Mouse (Mus musculus) limb, embryonic 14.5 days (tissue): ENCODE measurements around the gene Gm20388. TPM values are rescaled to one million over a fixed set of nuclear protein-coding genes. Genes with fewer than 3 reads are reported as not detected.
A peak's percentile ranks its signal among the peaks of the same experiment; 100 is the strongest.

Experiments
- ATAC-seq: fragments of 200-750 bp; cut with Nextera tagmentation; 2 replicates; pipeline ENCODE4 v1.8.0; 2017; ENCODE audit warnings: low read depth, moderate number of reproducible peaks, moderate TSS enrichment; ENCODE audit not compliant: low FRiP score
- DNase-seq: peaks from one replicate; pipeline ENCODE4 v3.0.0-alpha.2; 2015; ENCODE audit warnings: low spot score
- H3K27ac ChIP-seq: fragments of 300-500 bp; sonication (generic); replicated peaks from 2 replicates; pipeline ENCODE4 v1.5.1; 2014; ENCODE audit warnings: low read depth, mild to moderate bottlenecking, low read length, moderate library complexity, mixed read lengths
- H3K27me3 ChIP-seq: fragments of 300-500 bp; sonication (generic); 2 replicates; pipeline ENCODE4 v1.6.1; 2014; ENCODE audit warnings: low read length, mixed read lengths; ENCODE audit not compliant: control insufficient read depth, insufficient read depth
- H3K36me3 ChIP-seq: fragments of 300-500 bp; sonication (generic); 2 replicates; pipeline ENCODE4 v1.6.1; 2014; ENCODE audit warnings: mild to moderate bottlenecking, low read length, moderate library complexity, mixed read lengths; ENCODE audit not compliant: control insufficient read depth, insufficient read depth
- H3K4me1 ChIP-seq: fragments of 300-500 bp; sonication (generic); 2 replicates; pipeline ENCODE4 v1.6.1; 2014; ENCODE audit warnings: antibody characterized with exemption, low read length, mixed read lengths; ENCODE audit not compliant: control insufficient read depth, insufficient read depth
- H3K4me2 ChIP-seq: fragments of 300-500 bp; sonication (generic); replicated peaks from 2 replicates; pipeline ENCODE4 v1.6.1; 2014; ENCODE audit warnings: low read depth, mild to moderate bottlenecking, low read length, moderate library complexity; ENCODE audit not compliant: severe bottlenecking
- H3K4me3 ChIP-seq: fragments of 300-500 bp; sonication (generic); replicated peaks from 2 replicates; pipeline ENCODE4 v1.5.1; 2014; ENCODE audit warnings: low read length
- H3K9ac ChIP-seq: fragments of 300-500 bp; sonication (generic); 2 replicates; pipeline ENCODE4 v1.6.1; 2014; ENCODE audit warnings: mild to moderate bottlenecking, low read depth, low read length, moderate library complexity; ENCODE audit not compliant: severe bottlenecking
- H3K9me3 ChIP-seq: fragments of 300-500 bp; sonication (generic); 2 replicates; pipeline ENCODE4 v1.6.1; 2016; ENCODE audit warnings: low read length; ENCODE audit not compliant: control insufficient read depth
- POLR2A ChIP-seq: fragments of 200-500 bp; IDR thresholded peaks from 2 replicates; pipeline ENCODE4 v1.8.0; 2012; ENCODE audit warnings: inconsistent platforms, mild to moderate bottlenecking, moderate library complexity, borderline replicate concordance; ENCODE audit not compliant: insufficient read depth, insufficient read length; ENCODE audit errors: extremely low read depth
- WGBS: fragments of 180-500 bp; shearing (Covaris S2); extraction: QIAGEN DNeasy Blood & Tissue Kit; methylation state at CpG from one replicate; pipeline ENCODE4 v1.1.7; 2014; 5-methylcytosine and 5-hydroxymethylcytosine counted together
- polyA plus RNA-seq, 2 experiments: library from polyadenylated mRNA; depleted of rRNA in 1 of 2; stranded (reverse) in 1 of 2; unstranded in 1 of 2; fragments of >200 nt; fragmentation: Nextera tagmentation in 1 of 2; extraction: Ambion mirVana in 1 of 2; gene quantifications; 2 replicates each; pipeline versions ENCODE4 v1.2.1 to v1.2.3; 2012 to 2014

Gene Gm20388
- polyA plus RNA-seq, 2 experiments = 1.9 to 49.9 TPM

DNA sequence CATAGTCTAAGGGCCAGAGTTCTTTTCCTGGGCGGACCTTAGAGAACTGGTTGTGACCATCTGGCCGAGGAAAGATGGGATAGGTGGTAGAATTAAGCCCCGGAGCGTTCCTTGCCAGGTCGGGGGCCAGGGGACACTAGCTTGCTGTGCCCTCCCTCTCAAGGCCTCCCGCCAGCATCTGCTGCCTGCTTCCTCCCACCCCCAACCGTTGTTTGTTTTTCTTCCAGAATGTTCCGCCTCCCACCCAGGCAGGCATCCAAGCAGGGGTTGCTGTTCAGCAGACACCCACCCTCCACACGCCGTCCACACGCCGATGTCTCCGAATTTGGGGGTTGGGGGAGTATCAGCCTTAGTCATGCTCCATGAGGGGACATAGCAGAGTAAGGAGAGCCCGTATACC is 367.4 kb downstream of the Gm20388 start:
- Histone ChIP-seq H3K27me3 (no peaks in the 10 kb centered on the region), H3K27ac (peak overlapping the region; percentile 91), H3K9me3 (no peaks in the 10 kb centered on the region), H3K9ac (no peak overlapping the region), H3K36me3 (no peaks in the 10 kb centered on the region), H3K4me2 (0 out of 2 replicates have a peak overlapping the region, but pooled peaks have one; percentile 62), H3K4me1 (peaks cover 80% of the 10 kb centered on the region), H3K4me3 (no peak overlapping the region)
- no peak for TF ChIP-seq POLR2A
- DNase-seq (no peak), ATAC-seq (no peak)
- WGBS = 46% methylated on average over 14 of the region's 14 CpGs

DNA sequence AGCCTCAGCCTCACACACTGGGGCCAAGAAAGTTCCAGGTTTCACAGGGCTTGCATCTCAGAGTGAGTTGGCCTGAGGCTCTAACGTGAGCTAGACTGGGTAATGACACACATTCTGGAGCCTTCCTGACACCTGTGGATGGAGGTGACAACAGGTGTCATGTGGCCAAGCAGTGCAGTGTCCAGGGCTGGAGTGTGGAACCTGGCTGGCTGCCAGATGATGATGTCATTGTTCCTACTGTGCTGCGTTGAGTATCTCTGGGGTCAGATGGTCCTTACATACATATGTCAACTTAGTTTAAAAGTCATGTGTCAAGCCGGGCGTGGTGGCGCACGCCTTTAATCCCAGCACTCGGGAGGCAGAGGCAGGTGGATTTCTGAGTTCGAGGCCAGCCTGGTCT is 368.8 kb downstream of the Gm20388 start:
- WGBS = 85% methylated on average over 7 of the region's 8 CpGs
- Histone ChIP-seq H3K27ac (no peak overlapping the region), H3K4me3 (no peak overlapping the region), H3K36me3 (no peaks in the 10 kb centered on the region), H3K4me1 (peaks cover 81% of the 10 kb centered on the region), H3K9me3 (no peaks in the 10 kb centered on the region), H3K9ac (no peak overlapping the region), H3K4me2 (no peak overlapping the region), H3K27me3 (no peaks in the 10 kb centered on the region)
- ATAC-seq = no peak
- no peak for TF ChIP-seq POLR2A
- DNase-seq = no peak

DNA sequence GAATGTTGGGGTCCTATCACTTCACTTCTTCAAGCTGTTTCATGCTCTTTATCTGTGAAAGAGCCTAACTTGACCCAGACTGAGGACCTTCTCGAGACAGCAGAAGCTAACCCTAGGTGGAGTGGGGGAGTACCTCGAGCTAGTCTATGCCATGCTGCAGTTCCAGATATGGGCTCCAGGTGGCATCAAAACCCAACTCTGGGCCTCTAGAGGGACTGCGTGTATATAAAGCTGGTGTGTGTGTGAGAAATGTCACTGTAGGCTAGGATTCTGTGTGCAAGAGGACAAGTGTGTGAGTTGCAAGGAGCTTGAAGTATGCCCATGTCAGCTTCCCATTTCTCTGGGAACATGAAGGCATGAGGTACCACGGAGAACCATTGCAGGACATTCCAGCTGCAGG is 370.8 kb downstream of the Gm20388 start:
- TF ChIP-seq POLR2A = no peak
- Histone ChIP-seq H3K36me3 (no peaks in the 10 kb centered on the region), H3K27ac (no peak overlapping the region; the same call in 1 of the 2 replicates), H3K9ac (no peak overlapping the region), H3K4me3 (no peak overlapping the region), H3K4me2 (no peak overlapping the region), H3K9me3 (no peaks in the 10 kb centered on the region), H3K4me1 (peaks cover 82% of the 10 kb centered on the region), H3K27me3 (no peaks in the 10 kb centered on the region)
- peak; percentile 76 for DNase-seq
- WGBS = 14% methylated on average over 4 of the region's 4 CpGs
- ATAC-seq = no peak

DNA sequence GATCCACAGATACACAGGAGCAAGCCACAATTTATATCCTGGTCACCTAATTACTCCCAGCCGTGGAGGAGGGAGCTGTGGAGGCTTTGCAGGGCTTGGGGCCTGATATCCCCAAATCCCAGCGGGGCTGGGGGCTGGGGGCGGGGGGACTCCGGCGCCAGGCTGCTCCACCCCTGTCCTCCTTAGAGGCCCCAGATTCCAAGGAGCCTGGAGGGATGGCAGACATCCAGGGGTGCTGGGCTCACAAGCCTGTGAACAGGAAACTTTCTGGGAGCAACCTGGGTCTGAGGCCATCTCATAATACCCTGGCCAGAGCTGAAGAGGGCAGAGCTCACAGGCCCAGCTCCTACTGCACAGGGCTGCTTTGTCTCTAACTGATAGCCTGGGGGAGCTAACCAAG is 371.8 kb downstream of the Gm20388 start:
- TF ChIP-seq POLR2A = no peak
- DNase-seq (no peak), ATAC-seq (no peak)
- Histone ChIP-seq H3K9ac (no peak overlapping the region), H3K36me3 (no peaks in the 10 kb centered on the region), H3K4me2 (0 out of 2 replicates have a peak overlapping the region, but pooled peaks have one; percentile 2), H3K4me3 (no peak overlapping the region), H3K27ac (peak overlapping the region; percentile 53; the same call in 1 of the 2 replicates), H3K4me1 (peaks cover 76% of the 10 kb centered on the region), H3K9me3 (no peaks in the 10 kb centered on the region), H3K27me3 (no peaks in the 10 kb centered on the region)
- WGBS = 15% methylated on average over 5 of the region's 5 CpGs

DNA sequence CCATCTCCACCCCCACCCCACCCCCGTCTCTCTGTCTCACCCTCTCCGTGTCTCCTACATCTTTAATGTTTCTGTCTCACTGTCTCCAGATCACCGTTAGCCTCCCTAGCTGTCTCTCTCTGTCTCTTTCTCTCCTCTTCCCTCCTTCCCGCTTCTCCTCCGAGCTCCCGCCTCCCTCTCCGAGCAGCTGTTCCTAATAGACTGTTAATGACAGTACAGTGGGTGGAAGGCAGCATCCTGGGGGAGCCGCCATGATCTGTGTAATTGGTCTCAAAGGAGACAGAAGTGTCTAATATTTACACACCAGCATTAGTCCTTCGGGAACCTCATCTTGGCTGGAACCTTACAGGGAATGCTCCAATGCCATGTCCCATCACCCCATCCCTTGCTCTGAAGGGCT is 373.6 kb downstream of the Gm20388 start:
- no peak overlapping the region for H3K9ac ChIP-seq
- no peak for TF ChIP-seq POLR2A
- 19% methylated on average over 9 of the region's 9 CpGs for WGBS
- H3K27ac ChIP-seq = peak overlapping the region; percentile 48; the same call in 1 of the 2 replicates
- 0 out of 2 replicates have a peak overlapping the region, but pooled peaks have one; percentile 1 for H3K4me2 ChIP-seq
- no peaks in the 10 kb centered on the region for H3K27me3 ChIP-seq
- H3K4me1 ChIP-seq = peaks cover 76% of the 10 kb centered on the region
- H3K4me3 ChIP-seq = no peak overlapping the region
- no peaks in the 10 kb centered on the region for H3K36me3 ChIP-seq
- ATAC-seq (no peak), DNase-seq (no peak)
- no peaks in the 10 kb centered on the region for H3K9me3 ChIP-seq
